Mouse (Mus musculus) midbrain, embryonic 14.5 days (tissue): ENCODE results near the gene Slc16a11. TPM values are rescaled to one million over a fixed set of nuclear protein-coding genes. Genes with fewer than 3 reads are reported as not detected.
"Not testable (repeated sequence)": the region's sequence is repeated elsewhere in the genome, so short reads cannot be mapped to it uniquely, and the experiment has no call there.

Experiments used
- ATAC-seq: fragments of 200-750 bp; cut with Nextera tagmentation; 2 replicates; pipeline ENCODE4 v1.8.0; 2017; ENCODE audit warnings: moderate number of reproducible peaks, moderate library complexity; ENCODE audit not compliant: low FRiP score, low TSS enrichment
- DNase-seq: peaks from one replicate; pipeline ENCODE4 v3.0.0-alpha.2; 2015
- H3K27ac ChIP-seq: fragments of 300-500 bp; sonication (generic); replicated peaks from 2 replicates; pipeline ENCODE4 v1.5.1; 2014; ENCODE audit warnings: mild to moderate bottlenecking, low read depth, low read length, moderate library complexity
- H3K27me3 ChIP-seq: fragments of 300-500 bp; sonication (generic); 2 replicates; pipeline ENCODE4 v1.6.1; 2014; ENCODE audit warnings: low read length, control low read depth, mixed read lengths; ENCODE audit not compliant: control insufficient read depth, insufficient read depth
- H3K36me3 ChIP-seq: fragments of 300-500 bp; sonication (generic); 2 replicates; pipeline ENCODE4 v1.6.1; 2014; ENCODE audit warnings: low read length, control low read depth; ENCODE audit not compliant: control insufficient read depth, insufficient read depth
- H3K4me1 ChIP-seq: fragments of 300-500 bp; sonication (generic); 2 replicates; pipeline ENCODE4 v1.6.1; 2014; ENCODE audit warnings: mild to moderate bottlenecking, antibody characterized with exemption, low read length, control low read depth; ENCODE audit not compliant: control insufficient read depth, insufficient read depth
- H3K4me2 ChIP-seq: fragments of 300-500 bp; sonication (generic); 2 replicates; pipeline ENCODE4 v1.6.1; 2014; ENCODE audit warnings: mild to moderate bottlenecking, low read length, moderate library complexity
- H3K4me3 ChIP-seq: fragments of 300-500 bp; sonication (generic); replicated peaks from 2 replicates; pipeline ENCODE4 v1.5.1; 2014; ENCODE audit warnings: low read depth, low read length
- H3K9ac ChIP-seq: fragments of 300-500 bp; sonication (generic); replicated peaks from 2 replicates; pipeline ENCODE4 v1.6.1; 2014; ENCODE audit warnings: mild to moderate bottlenecking, low read length, moderate library complexity
- H3K9me3 ChIP-seq: fragments of 300-500 bp; sonication (generic); 2 replicates; pipeline ENCODE4 v1.6.1; 2016; ENCODE audit warnings: low read length, control low read depth, mixed read lengths; ENCODE audit not compliant: control insufficient read depth
- WGBS: fragments of 180-500 bp; shearing (Covaris S2); extraction: QIAGEN DNeasy Blood & Tissue Kit; methylation state at CpG from one replicate; pipeline ENCODE4 v1.1.7; 2014; 5-methylcytosine and 5-hydroxymethylcytosine counted together
- polyA plus RNA-seq: library from polyadenylated mRNA; unstranded; fragments of >200 nt; fragmentation: Nextera tagmentation; extraction: Ambion mirVana; gene quantifications from 2 replicates; pipeline ENCODE4 v1.2.1, GENCODE M21; 2014

Slc16a11 gene
- polyA plus RNA-seq, result 1.5 and 3.2 TPM in 2 replicates

DNA sequence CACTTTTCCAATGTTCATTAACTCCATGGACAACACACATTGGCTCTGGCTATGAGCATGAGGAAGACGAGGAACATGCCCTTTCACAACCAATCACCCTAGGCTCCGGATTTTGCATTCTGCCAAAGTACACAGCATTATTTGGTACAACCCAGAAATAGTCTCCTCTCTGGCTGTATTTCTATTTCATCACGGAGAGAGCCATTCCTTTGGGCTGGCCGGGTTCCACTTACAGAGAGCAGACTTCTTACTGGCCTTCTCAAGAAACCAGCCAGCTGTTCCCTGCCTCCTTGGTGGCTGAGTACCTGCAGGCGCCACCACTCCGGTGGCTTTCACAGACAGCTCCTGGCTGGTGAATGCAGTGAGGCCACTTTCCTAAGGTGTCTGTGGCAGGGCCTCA, at the start of gene Slc16a11:
Gene Slc16a11, plus strand, starts transcription at position 330 of the 400 bp plus-strand sequence.
- 67% methylated on average over 6 of the region's 6 CpGs for WGBS
- H3K9ac ChIP-seq, result peak within 1 kb of the TSS; percentile 46; the same call in 1 of the 2 replicates
- ATAC-seq, result no peak

DNA sequence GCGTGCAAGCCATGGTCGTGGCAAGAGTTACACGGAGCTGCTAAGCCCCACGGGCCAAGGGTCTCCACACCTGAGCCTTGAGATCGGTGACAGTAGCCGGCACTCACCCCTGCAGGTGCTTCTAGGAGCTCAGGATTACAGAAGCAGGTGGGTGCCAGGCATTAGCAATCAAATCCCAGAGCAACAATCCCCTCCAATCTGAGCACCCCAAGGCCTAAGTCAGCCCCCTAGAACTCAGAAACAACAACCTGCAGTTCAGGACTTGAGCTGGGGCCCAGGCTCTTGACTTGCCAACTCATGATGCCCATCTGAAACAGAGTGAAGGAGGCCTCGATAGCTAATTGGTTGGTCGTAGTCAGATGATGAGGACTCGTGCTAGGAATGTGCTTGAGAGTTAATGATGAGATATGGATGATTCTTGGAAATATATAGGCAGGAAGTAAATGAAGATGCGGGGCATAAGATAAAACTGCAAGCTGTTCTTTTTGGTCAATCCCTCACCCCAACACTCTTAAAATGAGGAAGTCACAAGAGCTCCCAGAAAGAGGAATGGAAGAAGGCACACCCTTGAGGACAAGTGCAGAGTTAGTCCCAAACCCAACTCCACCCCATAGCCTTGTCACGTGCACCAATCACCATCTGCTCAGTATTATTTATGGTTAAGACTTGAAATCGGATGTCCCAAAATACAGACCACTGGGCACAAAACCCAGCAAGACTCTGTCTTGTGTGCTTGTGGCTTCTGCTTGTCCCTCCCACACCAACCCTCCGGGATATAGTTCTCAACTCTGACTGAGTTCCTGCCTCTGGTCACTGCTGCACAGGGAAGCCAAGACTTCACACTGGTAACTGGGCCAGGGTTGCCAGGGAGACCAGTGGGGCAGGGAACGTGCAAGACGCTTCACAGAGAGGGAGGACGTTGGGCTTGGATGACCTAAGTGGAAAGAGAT, 46.3 kb upstream of the Slc16a11 start:
- Histone ChIP-seq H3K27ac (no peak overlapping the region), H3K27me3 (no peaks in the 10 kb centered on the region), H3K4me3 (no peak overlapping the region), H3K9me3 (no peaks in the 10 kb centered on the region), H3K9ac (no peak overlapping the region), H3K4me1 (no peaks in the 10 kb centered on the region), H3K4me2 (no peak overlapping the region), H3K36me3 (no peaks in the 10 kb centered on the region)
- DNase-seq, result no peak
- WGBS, result 71% methylated on average over 16 of the region's 16 CpGs
- ATAC-seq, result no peak

More for the DNA sequence above, at the start of gene Slc16a11:
- Histone ChIP-seq H3K27me3 (peaks cover 49% of the 10 kb centered on the region), H3K27ac (no peak within 1 kb of the TSS), H3K4me3 (peak within 1 kb of the TSS; percentile 36), H3K4me1 (peaks cover 17% of the 10 kb centered on the region; the same call in 1 of the 2 replicates), H3K9me3 (no peaks in the 10 kb centered on the region), H3K36me3 (peaks cover 9% of the 10 kb centered on the region; the same call in 1 of the 2 replicates), H3K4me2 (peak within 1 kb of the TSS; percentile 62)
- DNase-seq, result no peak

DNA sequence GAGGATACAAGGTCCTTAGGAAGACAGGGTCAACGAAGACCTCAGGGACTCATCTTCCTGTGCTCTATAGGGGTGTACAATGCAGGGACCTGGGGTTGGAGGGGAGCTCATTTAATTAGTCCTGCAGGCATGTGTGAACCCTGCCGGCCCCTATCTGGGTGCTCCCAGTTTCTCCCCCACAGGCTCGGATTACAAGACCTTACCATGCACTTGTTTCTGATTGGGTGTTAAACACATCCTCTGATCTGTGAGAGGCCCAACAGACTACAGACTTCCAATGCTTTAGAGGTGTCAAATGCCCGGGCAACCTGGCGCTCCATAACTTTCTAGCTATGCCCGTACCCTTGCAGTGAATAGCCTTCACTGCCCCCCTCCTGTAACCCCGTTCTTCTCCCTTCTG, 44.4 kb upstream of the Slc16a11 start:
- Histone ChIP-seq H3K27ac (no peak overlapping the region), H3K9me3 (no peaks in the 10 kb centered on the region), H3K4me2 (no peak overlapping the region), H3K4me3 (no peak overlapping the region), H3K36me3 (no peaks in the 10 kb centered on the region), H3K4me1 (no peaks in the 10 kb centered on the region), H3K27me3 (no peaks in the 10 kb centered on the region), H3K9ac (no peak overlapping the region)
- 71% methylated on average over 7 of the region's 7 CpGs for WGBS
- DNase-seq, result no peak
- no peak for ATAC-seq

DNA sequence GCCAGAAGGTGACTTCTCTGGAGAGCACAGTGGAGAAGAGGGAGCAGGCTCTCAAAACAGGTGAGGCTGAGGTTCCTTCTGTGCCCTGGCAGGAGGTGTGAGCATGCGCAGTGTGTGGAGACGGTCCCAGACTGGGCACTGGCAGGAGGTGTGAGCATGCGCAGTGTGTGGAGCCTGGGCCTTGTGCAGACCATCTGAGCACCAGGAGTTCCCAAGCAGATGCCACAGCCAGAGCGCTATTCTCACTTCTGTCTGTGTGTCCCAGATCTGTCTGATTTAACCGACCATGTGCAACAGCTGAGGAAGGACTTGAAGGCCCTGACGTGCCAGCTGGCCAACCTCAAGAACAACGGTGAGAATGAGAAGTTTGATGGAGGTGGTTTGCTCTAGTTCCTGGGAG, 43.1 kb upstream of the Slc16a11 start:
- not testable (repeated sequence) for H3K27me3 ChIP-seq, ATAC-seq, H3K36me3 ChIP-seq, H3K4me1 ChIP-seq, H3K27ac ChIP-seq, H3K4me2 ChIP-seq, H3K4me3 ChIP-seq, H3K9ac ChIP-seq, DNase-seq, H3K9me3 ChIP-seq
- 90% methylated on average over 7 of the region's 7 CpGs for WGBS

DNA sequence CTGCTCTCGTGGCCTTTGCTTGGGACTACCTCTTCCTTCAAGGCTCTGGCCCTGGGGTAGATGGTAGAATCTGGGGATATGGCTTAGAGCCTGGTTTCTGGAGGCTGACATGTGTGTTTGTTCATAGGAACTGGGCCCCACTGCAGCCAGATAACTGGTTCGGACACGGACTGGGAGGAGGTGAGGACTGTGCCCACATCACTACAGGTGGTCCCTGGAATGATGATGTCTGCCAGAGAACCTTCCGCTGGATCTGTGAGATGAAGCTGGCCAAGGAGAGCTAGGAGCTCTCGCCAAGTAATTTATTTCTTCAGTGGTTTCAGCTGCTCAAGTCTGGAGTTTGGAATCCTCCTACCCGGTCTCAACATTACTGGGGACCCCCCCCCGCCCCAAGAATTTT, 42.3 kb upstream of the Slc16a11 start:
- DNase-seq, result no peak
- Histone ChIP-seq H3K36me3 (no peaks in the 10 kb centered on the region), H3K27ac (no peak overlapping the region), H3K4me3 (no peak overlapping the region), H3K4me1 (no peaks in the 10 kb centered on the region), H3K4me2 (no peak overlapping the region), H3K27me3 (no peaks in the 10 kb centered on the region), H3K9ac (no peak overlapping the region), H3K9me3 (no peaks in the 10 kb centered on the region)
- WGBS, result 77% methylated on average over 7 of the region's 7 CpGs
- ATAC-seq, result no peak

DNA sequence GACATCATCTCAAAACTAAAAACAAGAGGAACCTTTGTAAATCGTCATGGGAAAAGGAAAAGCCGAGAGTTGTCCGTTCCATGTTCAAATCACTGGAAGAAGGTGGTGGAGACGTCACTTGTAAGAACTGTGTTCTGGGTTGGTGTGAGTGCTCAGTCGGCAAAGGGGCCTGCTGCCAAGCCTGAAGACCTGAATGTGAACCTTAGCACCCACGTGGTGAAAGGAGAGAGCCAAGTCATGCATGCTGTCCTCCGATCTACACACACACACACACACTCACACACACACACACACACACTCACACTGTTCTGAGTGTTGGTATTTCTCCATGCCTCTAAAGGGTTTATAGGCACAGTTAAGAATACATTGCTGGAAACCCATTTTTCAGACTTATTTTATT, 41.4 kb upstream of the Slc16a11 start:
- Histone ChIP-seq H3K36me3 (no peaks in the 10 kb centered on the region), H3K4me3 (no peak overlapping the region), H3K4me2 (no peak overlapping the region), H3K9me3 (no peaks in the 10 kb centered on the region), H3K9ac (no peak overlapping the region), H3K4me1 (no peaks in the 10 kb centered on the region), H3K27me3 (no peaks in the 10 kb centered on the region), H3K27ac (no peak overlapping the region)
- WGBS, result 85% methylated on average over 7 of the region's 7 CpGs
- ATAC-seq, result no peak
- DNase-seq, result no peak

DNA sequence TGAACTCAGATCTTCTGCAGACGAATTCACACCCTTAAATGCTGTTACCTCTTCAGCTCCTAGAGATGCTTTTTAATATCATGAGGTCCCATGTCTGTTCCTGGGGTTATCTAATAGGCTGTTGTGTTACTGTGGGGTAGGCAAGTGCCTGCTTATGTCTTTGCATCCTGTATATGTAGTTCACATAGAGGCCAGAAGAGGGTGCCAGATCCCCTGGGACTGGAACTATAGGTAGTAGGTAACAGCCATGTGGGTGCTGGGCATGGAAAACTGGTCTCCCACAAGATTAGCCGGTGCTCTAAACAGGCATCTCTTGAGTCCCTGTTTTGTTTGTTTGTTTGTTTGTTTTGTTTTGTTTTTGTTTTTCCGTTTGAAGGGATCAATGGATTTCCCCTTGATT, 40.7 kb upstream of the Slc16a11 start:
- ATAC-seq, result no peak
- no peak overlapping the region for H3K4me3 ChIP-seq
- 50% methylated on average over 3 of the region's 3 CpGs for WGBS

DNA sequence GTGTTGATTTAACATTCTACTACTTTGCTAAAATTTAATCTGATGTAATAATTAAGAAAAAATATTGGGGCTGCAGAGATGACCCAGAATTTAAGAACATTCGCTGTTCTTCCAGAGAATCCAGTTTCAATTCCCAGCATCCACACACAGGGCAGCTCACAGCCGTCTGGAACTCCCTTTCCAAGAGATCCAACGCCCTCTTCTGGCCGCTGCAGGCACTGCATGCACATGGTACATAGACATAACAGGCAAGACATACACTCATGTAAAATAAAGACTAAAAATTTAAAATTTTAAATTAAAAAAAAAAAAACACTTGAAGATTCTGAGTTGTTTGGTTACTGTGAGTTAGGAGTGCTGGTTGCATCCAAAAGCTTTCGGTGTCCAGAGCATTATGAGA, 40.3 kb upstream of the Slc16a11 start:
- WGBS, result 55% methylated on average over 5 of the region's 5 CpGs
- no peak for ATAC-seq
- Histone ChIP-seq H3K4me1 (no peaks in the 10 kb centered on the region), H3K4me2 (no peak overlapping the region), H3K36me3 (no peaks in the 10 kb centered on the region), H3K27ac (no peak overlapping the region), H3K27me3 (no peaks in the 10 kb centered on the region), H3K9me3 (no peaks in the 10 kb centered on the region), H3K9ac (no peak overlapping the region), H3K4me3 (no peak overlapping the region)
- DNase-seq, result no peak

More for the DNA sequence above, 40.7 kb upstream of the Slc16a11 start:
- Histone ChIP-seq H3K4me1 (no peaks in the 10 kb centered on the region), H3K4me2 (no peak overlapping the region), H3K36me3 (no peaks in the 10 kb centered on the region), H3K27ac (no peak overlapping the region), H3K9me3 (no peaks in the 10 kb centered on the region), H3K27me3 (no peaks in the 10 kb centered on the region), H3K9ac (no peak overlapping the region)
- DNase-seq, result peak; percentile 17

DNA sequence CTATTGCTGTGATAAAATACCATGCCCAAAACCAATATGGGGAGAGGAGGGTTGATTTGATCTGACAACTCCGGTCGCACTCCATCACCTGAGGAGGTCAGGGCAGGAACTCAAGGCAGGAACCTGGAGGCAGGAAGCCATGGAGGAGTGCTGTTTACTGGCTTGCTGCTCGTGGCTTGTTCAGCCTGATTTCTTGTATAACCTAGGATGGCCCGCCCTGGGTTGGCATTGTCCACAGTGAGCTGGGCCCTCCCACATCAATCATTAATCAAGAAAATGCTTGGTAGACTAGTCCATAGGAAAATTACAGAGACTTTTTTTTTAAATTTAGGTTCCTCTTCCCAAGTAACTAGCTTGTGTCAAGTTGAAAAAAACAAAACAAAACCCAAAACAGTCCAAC, 38.1 kb upstream of the Slc16a11 start:
- Histone ChIP-seq H3K27ac (no peak overlapping the region), H3K27me3 (no peaks in the 10 kb centered on the region), H3K4me1 (no peaks in the 10 kb centered on the region), H3K4me2 (no peak overlapping the region), H3K9ac (no peak overlapping the region), H3K4me3 (no peak overlapping the region), H3K36me3 (no peaks in the 10 kb centered on the region), H3K9me3 (no peaks in the 10 kb centered on the region)
- WGBS, result 83% methylated on average over 4 of the region's 4 CpGs
- ATAC-seq (no peak), DNase-seq (no peak)
